Mouse (Mus musculus) colon, adult 2 months (tissue): ENCODE data around the gene Olfr603. TPM values are rescaled to one million over a fixed set of nuclear protein-coding genes. Genes with fewer than 3 reads are reported as not detected.

Experiments
- polyA plus RNA-seq: library from polyadenylated mRNA; depleted of rRNA; stranded (reverse); fragments of >200 nt; gene quantifications from 2 replicates; pipeline ENCODE4 v1.2.3, GENCODE M21; 2012; rRNA removed

Olfr603 gene
- not detected in 2 replicates for polyA plus RNA-seq

GRCm38 (mm10) chr7:103386077-103386476 is at the start of gene Olfr603:
Gene Olfr603, minus strand, starts transcription at chr7:103386177.

DNA sequence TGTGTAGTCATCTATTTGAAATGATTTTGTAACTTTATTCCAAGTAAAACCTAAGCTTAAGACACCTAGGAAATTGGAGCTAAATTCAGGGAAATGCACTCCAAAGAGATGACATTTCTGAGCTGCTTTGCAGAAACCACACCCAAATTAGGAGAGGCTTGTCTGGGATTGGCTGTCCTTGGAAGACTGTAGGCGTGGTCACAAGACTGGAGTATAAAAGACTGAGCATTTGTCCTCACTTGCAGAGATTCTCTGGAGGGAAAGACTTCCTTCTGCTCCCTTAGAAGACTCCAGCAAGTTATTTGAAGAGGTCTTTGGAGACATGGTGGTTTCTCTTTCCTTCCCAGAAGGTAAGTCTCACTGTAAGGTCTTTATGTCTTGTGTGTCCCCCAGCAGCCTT is 28.8 kb upstream of the Olfr603 start, which contains the start of gene Usp17lc:
Gene Usp17lc (plus strand): TSS at position 301 of the 400 bp plus-strand sequence.

DNA sequence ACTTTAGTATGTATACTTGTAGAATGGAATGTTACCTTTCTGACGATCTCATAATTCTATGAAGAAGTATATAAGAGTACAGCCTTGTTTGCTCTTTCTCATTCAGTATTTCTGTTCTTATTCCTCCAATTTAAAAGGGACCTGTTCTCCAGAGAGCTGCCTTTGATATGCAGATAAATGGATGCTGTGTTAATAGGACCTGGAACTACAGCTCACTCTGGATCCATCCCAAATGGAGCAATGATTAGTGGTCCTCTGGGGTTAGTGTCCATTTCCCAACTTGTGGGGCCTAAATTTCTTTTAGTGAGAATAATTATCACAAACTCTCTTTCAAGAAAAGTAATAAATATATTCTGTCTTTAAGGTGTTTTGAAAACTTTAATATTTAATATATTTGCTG is 23.4 kb downstream of the Olfr603 start, which contains the start of gene Olfr601:
Gene Olfr601 (minus strand): TSS at position 101 of the 400 bp plus-strand sequence.

DNA sequence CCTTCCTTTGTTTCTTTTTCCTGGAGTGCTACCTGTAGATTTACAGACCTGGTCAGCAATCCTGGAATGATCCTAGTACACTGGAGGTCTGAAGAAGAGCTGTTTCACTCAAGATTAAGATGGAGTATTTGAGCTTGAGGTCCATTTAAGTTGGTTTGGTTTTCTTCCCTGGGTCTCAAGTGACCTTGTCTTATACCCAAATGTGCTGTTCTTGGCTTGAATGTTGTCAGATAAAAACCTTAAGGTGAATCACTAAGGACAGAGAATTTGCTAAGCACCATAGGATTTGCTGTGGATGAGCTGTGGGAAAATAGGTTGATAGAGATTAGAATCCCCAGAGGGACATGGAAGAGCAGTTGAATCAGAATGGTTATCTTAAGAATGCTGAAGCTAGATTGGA is 36.4 kb downstream of the Olfr603 start, which contains the start of gene Olfr600:
Gene Olfr600 (minus strand): TSS at position 101 of the 400 bp plus-strand sequence.

GRCm38 (mm10) chr7:103335617-103336016 is 50.4 kb downstream of the Olfr603 start, which contains the start of gene Olfr599:
Gene Olfr599, plus strand, starts transcription at chr7:103335917.

Other genes starting within 250 kb of the Olfr603 start
- gene Olfr588-ps1, start 245.3 kb downstream of the Olfr603 start, polyA plus RNA-seq: not detected in 2 replicates
- not detected in 2 replicates for gene Olfr589, start 229.8 kb downstream of the Olfr603 start, polyA plus RNA-seq
- gene Olfr591, start 207.8 kb downstream of the Olfr603 start, polyA plus RNA-seq: not detected in 2 replicates
- gene Olfr592, start 201.4 kb downstream of the Olfr603 start, polyA plus RNA-seq: not detected in 2 replicates
- not detected in 2 replicates for gene Olfr593, start 174.3 kb downstream of the Olfr603 start, polyA plus RNA-seq
- gene Olfr594, start 169.2 kb downstream of the Olfr603 start, polyA plus RNA-seq: not detected in 2 replicates
- not detected in 2 replicates for gene Usp17ld, start 133.7 kb downstream of the Olfr603 start, polyA plus RNA-seq
- not detected in 2 replicates for gene Olfr596, start 80.5 kb downstream of the Olfr603 start, polyA plus RNA-seq
- gene Olfr597, start 69.9 kb downstream of the Olfr603 start, polyA plus RNA-seq: not detected in 2 replicates
- not detected in 2 replicates for gene Olfr598, start 62.6 kb downstream of the Olfr603 start, polyA plus RNA-seq
- not detected in 2 replicates for gene Olfr599, start 50.3 kb downstream of the Olfr603 start, polyA plus RNA-seq
- not detected in 2 replicates for gene Olfr600, start 36.5 kb downstream of the Olfr603 start, polyA plus RNA-seq
- not detected in 2 replicates for gene Olfr601, start 23.5 kb downstream of the Olfr603 start, polyA plus RNA-seq
- not detected in 2 replicates for gene Usp17lc, start 28.9 kb upstream of the Olfr603 start, polyA plus RNA-seq
- not detected in 2 replicates for gene Olfr605, start 59.3 kb upstream of the Olfr603 start, polyA plus RNA-seq
- gene Olfr606, start 62.9 kb upstream of the Olfr603 start, polyA plus RNA-seq: not detected in 2 replicates
- not detected in 2 replicates for gene Olfr607, start 78.0 kb upstream of the Olfr603 start, polyA plus RNA-seq
- not detected in 2 replicates for gene Olfr608, start 83.7 kb upstream of the Olfr603 start, polyA plus RNA-seq
- gene Olfr609, start 111.9 kb upstream of the Olfr603 start, polyA plus RNA-seq: not detected in 2 replicates
- gene Olfr610, start 125.9 kb upstream of the Olfr603 start, polyA plus RNA-seq: not detected in 2 replicates
- not detected in 2 replicates for gene Olfr611, start 134.7 kb upstream of the Olfr603 start, polyA plus RNA-seq
- gene Olfr612, start 156.5 kb upstream of the Olfr603 start, polyA plus RNA-seq: not detected in 2 replicates
- not detected in 2 replicates for gene Olfr613, start 161.9 kb upstream of the Olfr603 start, polyA plus RNA-seq
- not detected in 2 replicates for gene Olfr615, start 169.9 kb upstream of the Olfr603 start, polyA plus RNA-seq
- not detected in 2 replicates for gene Olfr616, start 183.0 kb upstream of the Olfr603 start, polyA plus RNA-seq
- not detected in 2 replicates for gene Olfr617, start 186.9 kb upstream of the Olfr603 start, polyA plus RNA-seq
- not detected in 2 replicates for gene Olfr618, start 203.9 kb upstream of the Olfr603 start, polyA plus RNA-seq
- gene Olfr619, start 214.4 kb upstream of the Olfr603 start, polyA plus RNA-seq: not detected in 2 replicates
- not detected in 2 replicates for gene Olfr620, start 226.4 kb upstream of the Olfr603 start, polyA plus RNA-seq